Mouse (Mus musculus) G1E (cell line): ENCODE results near the gene Aurka. TPM values are rescaled to one million over a fixed set of nuclear protein-coding genes. Genes with fewer than 3 reads are reported as not detected.
A peak's percentile ranks its signal among the peaks of the same experiment; 100 is the strongest.

Experiments used
- ATAC-seq: 2 replicates; pipeline ENCODE4 v1.8.0; 2016; ENCODE audit warnings: mild to moderate bottlenecking; ENCODE audit not compliant: insufficient number of reproducible peaks, poor library complexity, low FRiP score, severe bottlenecking; ENCODE audit errors: extremely low read depth
- DNase-seq: peaks from one replicate; pipeline ENCODE4 v3.0.0; 2012; ENCODE audit warnings: low spot score
- H3K27me3 ChIP-seq: 2 replicates; pipeline ENCODE4 v1.6.1; 2012; ENCODE audit warnings: mild to moderate bottlenecking, low read length, inconsistent platforms; ENCODE audit not compliant: insufficient read depth
- H3K36me3 ChIP-seq: replicated peaks from 2 replicates; pipeline ENCODE3; 2012; ENCODE audit warnings: mild to moderate bottlenecking, inconsistent platforms
- H3K4me1 ChIP-seq: 2 replicates; pipeline ENCODE4 v1.6.1; 2012; ENCODE audit warnings: low read depth, low read length, inconsistent platforms, mixed read lengths; ENCODE audit not compliant: insufficient read depth
- H3K4me3 ChIP-seq: 2 replicates; pipeline ENCODE4 v1.5.1; 2012; ENCODE audit warnings: low read depth, mild to moderate bottlenecking, inconsistent platforms, low read length, moderate library complexity, mixed read lengths
- H3K9me3 ChIP-seq: replicated peaks from 2 replicates; pipeline ENCODE4 v1.6.1; 2012; ENCODE audit warnings: inconsistent platforms
- CTCF ChIP-seq: IDR thresholded peaks from 2 replicates; pipeline ENCODE4 v1.5.1; 2012; ENCODE audit warnings: low read depth, low read length, inconsistent platforms, mixed read lengths
- GATA1 ChIP-seq: IDR thresholded peaks from 2 replicates; pipeline ENCODE4 v1.6.1; 2012; ENCODE audit warnings: borderline replicate concordance, low read length, inconsistent platforms, mixed read lengths
- GATA2 ChIP-seq: IDR thresholded peaks from 2 replicates; pipeline ENCODE4 v1.6.1; 2012; ENCODE audit warnings: low read depth, low read length, inconsistent platforms, borderline replicate concordance
- POLR2AphosphoS5 ChIP-seq: IDR thresholded peaks from 2 replicates; pipeline ENCODE4 v1.6.1; 2012; ENCODE audit warnings: low read depth, low read length, inconsistent platforms; ENCODE audit not compliant: insufficient replicate concordance
- TAL1 ChIP-seq: conservative IDR thresholded peaks from 2 replicates; pipeline ENCODE4 v1.6.1; 2012; ENCODE audit warnings: low read depth, low read length, inconsistent platforms, mixed read lengths
- polyA plus RNA-seq: library from polyadenylated mRNA; stranded (reverse); fragments of >175 nt; gene quantifications from 2 replicates; pipeline ENCODE4 v1.2.3, GENCODE M21; 2012
- total RNA-seq, 2 experiments: library from RNA; stranded (forward) in 1 of 2; stranded (reverse) in 1 of 2; fragments of 200-1000 nt in 1 of 2; fragments of >200 nt in 1 of 2; fragmentation: Nextera tagmentation in 1 of 2; gene quantifications; 2 replicates each; pipeline ENCODE4 v1.2.3; 2014 to 2017

Gene Aurka
- total and polyA plus RNA-seq, 3 experiments = 22.0 to 159 (median 63.1) TPM

DNA sequence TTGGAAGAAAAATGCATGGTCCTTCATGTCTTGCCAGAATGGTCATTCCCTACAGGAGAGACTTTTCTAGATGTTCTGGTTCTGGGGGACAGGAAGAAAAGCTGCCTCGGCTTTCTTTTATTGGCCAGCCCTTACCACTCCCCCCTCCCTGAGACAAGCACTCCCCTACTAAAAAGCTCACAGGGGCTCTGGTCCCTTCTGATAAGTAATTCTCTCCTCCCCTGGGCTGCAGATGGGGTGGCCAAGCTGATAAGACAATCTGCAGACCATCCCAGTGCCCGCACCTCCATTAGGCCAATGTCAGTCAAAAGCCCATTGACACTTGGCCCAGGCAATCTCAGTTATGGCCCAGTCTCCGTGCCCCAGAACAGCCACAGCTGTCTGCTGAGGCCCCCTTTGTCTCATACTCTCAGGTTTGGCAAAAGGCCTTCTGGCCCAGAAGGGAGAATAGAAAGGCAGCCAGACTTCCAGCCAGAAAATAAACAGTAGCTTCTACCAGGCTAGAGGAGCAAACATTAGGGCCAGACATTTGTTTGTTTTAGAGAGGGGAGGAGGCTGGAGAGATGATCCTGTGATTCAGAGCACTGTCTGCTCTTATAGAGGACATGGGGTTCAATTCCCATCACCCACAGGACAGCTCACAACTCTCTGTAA lies 21.9 kb downstream of the Aurka start:
- H3K9me3 ChIP-seq = no peaks in the 10 kb centered on the region
- H3K4me1 ChIP-seq = peaks cover 78% of the 10 kb centered on the region
- peak overlapping the region; percentile 87; the same call in 1 of the 2 replicates for H3K4me3 ChIP-seq
- ATAC-seq (peak; percentile 65), DNase-seq (peak; percentile 87)
- peaks cover 56% of the 10 kb centered on the region for H3K36me3 ChIP-seq
- TF ChIP-seq GATA2 = no peak
- peak; percentile 88 for TF ChIP-seq TAL1
- no peaks in the 10 kb centered on the region for H3K27me3 ChIP-seq

- peak overlapping the region; percentile 87; the same call in 1 of the 2 replicates for H3K4me3 ChIP-seq
- no peaks in the 10 kb centered on the region for H3K9me3 ChIP-seq
- H3K4me1 ChIP-seq = peaks cover 65% of the 10 kb centered on the region
- H3K36me3 ChIP-seq = peaks cover 43% of the 10 kb centered on the region
- TF ChIP-seq CTCF (no peak), TAL1 (no peak), GATA1 (no peak), POLR2AphosphoS5 (no peak)
- peak; percentile 30 for DNase-seq
- ATAC-seq = peak; percentile 18
- H3K27me3 ChIP-seq = no peaks in the 10 kb centered on the region; the same call in 1 of the 2 replicates
Observed at GRCm38 (mm10) chr2:172346933-172347611, 23.3 kb downstream of the Aurka start.

- Histone ChIP-seq H3K4me1 (peaks cover 60% of the 10 kb centered on the region), H3K27me3 (peaks cover 2% of the 10 kb centered on the region), H3K9me3 (no peaks in the 10 kb centered on the region), H3K4me3 (peak overlapping the region; percentile 87), H3K36me3 (peaks cover 37% of the 10 kb centered on the region)
- ATAC-seq (no peak), DNase-seq (peak; percentile 38)
- no peak for TF ChIP-seq TAL1
- no peak for TF ChIP-seq CTCF
- TF ChIP-seq GATA1 = no peak
- TF ChIP-seq GATA2 = no peak
- no peak for TF ChIP-seq POLR2AphosphoS5
Observed at GRCm38 (mm10) chr2:172346034-172346929, 24.1 kb downstream of the Aurka start.

GRCm38 (mm10) chr2:172345258-172345738 lies 25.0 kb downstream of the Aurka start, which contains the start of gene Fam210b:
Gene Fam210b, plus strand, starts transcription at chr2:172345565.
- TF ChIP-seq GATA2 (no peak), POLR2AphosphoS5 (no peak), CTCF (no peak), GATA1 (no peak), TAL1 (no peak)
- Histone ChIP-seq H3K4me3 (peak within 1 kb of the TSS; percentile 87), H3K9me3 (no peaks in the 10 kb centered on the region), H3K27me3 (peaks cover 2% of the 10 kb centered on the region), H3K36me3 (peaks cover 27% of the 10 kb centered on the region), H3K4me1 (peaks cover 50% of the 10 kb centered on the region)
- peak; percentile 94 for DNase-seq
- peak; percentile 79 for ATAC-seq

GRCm38 (mm10) chr2:172344669-172345068 lies 25.7 kb downstream of the Aurka start:
- TF ChIP-seq POLR2AphosphoS5 (no peak), GATA2 (no peak), GATA1 (no peak), CTCF (no peak), TAL1 (no peak)
- no peak for ATAC-seq
- Histone ChIP-seq H3K4me1 (peaks cover 44% of the 10 kb centered on the region), H3K4me3 (peak overlapping the region; percentile 87; the same call in 1 of the 2 replicates), H3K9me3 (no peaks in the 10 kb centered on the region), H3K27me3 (peaks cover 2% of the 10 kb centered on the region), H3K36me3 (peaks cover 21% of the 10 kb centered on the region)
- no peak for DNase-seq

- no peak for TF ChIP-seq TAL1
- TF ChIP-seq GATA1 = no peak
- TF ChIP-seq CTCF = no peak
- TF ChIP-seq GATA2 = no peak
- no peak for TF ChIP-seq POLR2AphosphoS5
- peaks cover 13% of the 10 kb centered on the region for H3K36me3 ChIP-seq
- no peak for ATAC-seq
- no peak overlapping the region for H3K4me3 ChIP-seq
- H3K27me3 ChIP-seq = peaks cover 2% of the 10 kb centered on the region
- H3K4me1 ChIP-seq = peaks cover 35% of the 10 kb centered on the region
- no peak for DNase-seq
- H3K9me3 ChIP-seq = peaks cover 2% of the 10 kb centered on the region; the same call in 1 of the 2 replicates
Observed at GRCm38 (mm10) chr2:172343751-172344150, 26.6 kb downstream of the Aurka start.
